Mouse (Mus musculus) erythroblast, adult 5-6 weeks (primary cell): Measurements from ENCODE around the gene Ube2l6. TPM values are rescaled to one million over a fixed set of nuclear protein-coding genes. Genes with fewer than 3 reads are reported as not detected.

Source experiments
- ATAC-seq: replicated peaks from 2 replicates; pipeline ENCODE4 v1.8.0; 2016; ENCODE audit warnings: moderate number of reproducible peaks, mild to moderate bottlenecking, moderate TSS enrichment, inconsistent platforms; ENCODE audit not compliant: poor library complexity, low FRiP score, severe bottlenecking
- total RNA-seq, 2 experiments: library from RNA; stranded (forward) in 1 of 2; stranded (reverse) in 1 of 2; fragments of 150-400 nt in 1 of 2; fragments of 200-764, 138-1000 nt in 1 of 2; gene quantifications; 2 replicates each; pipeline versions ENCODE4 v1.2.3 to v1.2.4; 2015 to 2017; ENCODE audit warnings: low replicate concordance in 2 of 2

Ube2l6 gene
- total RNA-seq, 2 experiments from 2014 or later = 843 to 1,000 TPM

GRCm38 (mm10) chr2:84831666-84832391 is 33.2 kb downstream of the Ube2l6 start:
- ATAC-seq = peak; percentile 59

- ATAC-seq = no peak
Observed at GRCm38 (mm10) chr2:84837107-84837506, 38.5 kb downstream of the Ube2l6 start.

GRCm38 (mm10) chr2:84837817-84838592 is 39.4 kb downstream of the Ube2l6 start:
- ATAC-seq = no peak

GRCm38 (mm10) chr2:84838593-84838949 is 39.9 kb downstream of the Ube2l6 start, which contains the start of gene Slc43a1:
Slc43a1 (plus strand) TSS chr2:84838850.
- ATAC-seq = no peak

DNA sequence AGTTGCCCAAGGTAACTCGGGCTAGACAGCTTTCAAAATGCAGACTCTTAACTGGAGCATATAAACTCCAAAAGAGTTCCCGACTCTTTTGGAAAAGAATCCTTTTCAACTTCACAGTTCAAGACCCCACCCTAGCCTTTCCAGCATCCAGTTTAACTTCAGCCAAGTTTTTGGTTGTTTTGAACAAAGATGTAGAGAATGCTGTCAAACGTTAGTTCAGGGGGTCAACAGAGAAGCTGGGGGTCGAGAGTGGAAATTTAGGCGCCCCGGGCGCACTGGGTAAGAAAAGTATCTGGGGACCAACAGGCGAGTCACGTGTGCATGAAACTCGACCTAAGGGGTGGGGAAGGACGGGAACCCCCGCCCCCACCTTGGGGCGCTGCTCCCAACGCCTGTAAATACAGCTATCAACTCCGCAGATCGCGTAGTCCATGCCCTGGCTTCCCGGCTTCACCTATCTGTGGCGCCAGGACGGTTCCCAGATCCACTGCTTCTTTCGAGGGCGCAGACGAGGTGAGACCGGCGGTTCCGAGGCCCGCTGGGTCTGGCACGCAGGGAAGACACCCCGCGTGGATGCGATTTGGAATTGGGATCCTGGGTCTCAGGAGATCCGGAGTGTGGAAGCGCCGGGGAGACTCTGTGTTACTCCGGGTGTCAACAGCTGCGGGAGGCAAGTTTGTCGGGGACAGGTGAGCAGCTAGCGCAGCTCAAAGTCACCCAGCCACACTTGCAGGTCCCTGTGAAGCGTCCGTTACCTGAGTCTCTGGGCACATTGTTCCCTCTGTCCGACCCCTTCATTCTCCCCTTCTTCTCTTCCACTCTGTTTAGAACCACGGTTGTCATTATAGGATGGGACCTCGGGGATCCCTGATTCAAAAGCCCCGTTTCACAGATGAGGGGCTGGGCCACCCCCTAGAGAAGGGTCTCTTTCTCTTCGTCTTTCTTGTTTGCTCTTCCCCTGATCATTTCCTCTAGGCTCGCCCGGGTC is 40.7 kb downstream of the Ube2l6 start:
- peak; percentile 62 for ATAC-seq

GRCm38 (mm10) chr2:84840016-84840747 is 41.6 kb downstream of the Ube2l6 start:
- ATAC-seq = peak; percentile 48

GRCm38 (mm10) chr2:84840748-84841563 is 42.3 kb downstream of the Ube2l6 start:
- peak; percentile 9 for ATAC-seq

GRCm38 (mm10) chr2:84841905-84842304 is 43.3 kb downstream of the Ube2l6 start:
- peak; percentile 74 for ATAC-seq

DNA sequence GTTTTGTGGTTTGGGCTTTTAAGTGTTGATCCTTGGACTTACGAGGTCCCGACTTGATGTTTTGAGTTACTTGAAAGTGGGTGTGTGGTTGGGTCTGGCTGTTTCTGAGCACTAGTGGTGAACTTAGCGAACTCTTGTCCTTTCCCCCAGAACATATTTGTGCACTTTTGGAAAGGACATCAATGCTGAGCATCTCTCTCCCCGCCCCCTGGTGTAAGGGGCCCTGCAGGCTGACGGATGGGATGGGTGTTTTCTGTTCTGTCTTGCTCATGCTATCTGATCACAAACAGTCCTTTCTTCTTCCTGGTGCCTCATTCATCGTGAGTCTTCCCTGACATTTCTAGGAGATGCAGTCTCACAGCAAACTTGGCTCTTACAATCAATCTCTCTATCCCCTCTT is 45.0 kb downstream of the Ube2l6 start:
- ATAC-seq = no peak

DNA sequence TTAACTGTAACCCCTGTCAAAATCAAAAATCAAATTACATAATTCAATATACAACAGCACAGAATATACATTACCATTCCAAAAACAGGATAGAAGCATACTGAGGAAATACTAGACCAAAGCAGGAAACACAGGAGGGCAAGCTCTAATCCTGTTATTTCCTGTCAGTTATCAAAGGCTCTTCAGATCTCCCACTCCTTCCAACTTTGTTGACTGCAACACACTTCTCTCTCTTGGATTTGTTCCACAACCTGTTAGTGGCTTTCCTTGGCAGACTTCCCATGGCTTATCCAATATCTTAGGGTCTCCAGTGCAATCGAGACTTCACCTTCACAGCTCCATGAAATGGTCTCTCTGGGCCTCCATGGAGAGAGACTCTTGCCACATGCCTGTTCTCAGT is 46.6 kb downstream of the Ube2l6 start:
- ATAC-seq = no peak

DNA sequence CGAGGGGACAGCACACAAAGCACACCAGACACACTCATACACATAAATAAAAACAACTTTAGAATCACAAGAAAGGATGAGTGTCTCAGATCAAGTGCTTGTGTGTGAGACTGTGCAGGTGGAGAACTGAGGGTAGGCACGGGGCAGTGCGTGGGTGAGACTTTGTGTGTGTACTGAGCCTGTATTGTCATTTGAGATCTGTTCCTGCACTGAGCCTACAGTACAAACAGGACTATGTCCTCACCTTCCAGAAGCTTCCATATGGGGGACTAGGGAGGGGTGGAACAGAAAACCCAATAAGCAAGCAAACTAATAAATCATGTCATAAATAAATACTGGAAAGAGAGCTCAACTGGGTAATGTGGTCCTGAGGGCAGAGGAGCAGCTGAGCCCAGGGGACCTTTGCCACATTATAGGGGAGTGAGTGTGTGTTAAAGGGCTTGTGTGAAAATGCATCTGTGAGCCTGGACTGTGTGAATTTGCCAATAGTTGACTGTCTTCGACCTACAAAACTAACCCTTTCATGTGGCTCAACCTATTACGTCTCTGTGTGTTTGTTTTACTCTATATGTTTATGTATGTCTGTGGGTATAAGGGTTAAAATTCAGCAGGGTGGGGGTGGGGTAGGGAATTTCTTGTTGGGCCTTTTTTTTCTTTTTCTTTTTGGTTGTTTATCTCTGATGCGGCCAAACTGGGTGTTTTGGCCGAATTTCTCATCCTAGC is 51.9 kb downstream of the Ube2l6 start:
- ATAC-seq = no peak

- ATAC-seq = no peak
Observed at GRCm38 (mm10) chr2:84851130-84852040, 52.8 kb downstream of the Ube2l6 start.

DNA sequence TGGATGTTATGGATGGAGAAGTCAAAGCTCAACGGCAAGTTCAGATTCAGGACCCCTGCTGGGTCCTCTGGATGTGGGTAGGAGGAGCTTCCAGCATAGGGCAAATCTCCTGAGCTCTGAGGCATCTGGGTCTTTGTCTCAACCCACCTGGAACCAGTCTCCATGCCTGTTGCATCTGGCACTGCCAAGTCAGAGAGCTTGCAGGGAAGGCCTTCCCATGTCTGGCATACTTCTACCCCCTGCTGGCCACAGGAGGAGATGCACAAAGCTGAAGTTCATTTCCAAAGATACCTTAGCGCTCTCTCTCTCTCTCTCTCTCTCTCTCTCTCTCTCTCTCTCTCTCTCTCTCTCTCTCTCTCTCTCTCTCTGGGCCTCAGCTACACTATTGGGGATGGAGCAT is 57.1 kb downstream of the Ube2l6 start:
- ATAC-seq = peak; percentile 68

DNA sequence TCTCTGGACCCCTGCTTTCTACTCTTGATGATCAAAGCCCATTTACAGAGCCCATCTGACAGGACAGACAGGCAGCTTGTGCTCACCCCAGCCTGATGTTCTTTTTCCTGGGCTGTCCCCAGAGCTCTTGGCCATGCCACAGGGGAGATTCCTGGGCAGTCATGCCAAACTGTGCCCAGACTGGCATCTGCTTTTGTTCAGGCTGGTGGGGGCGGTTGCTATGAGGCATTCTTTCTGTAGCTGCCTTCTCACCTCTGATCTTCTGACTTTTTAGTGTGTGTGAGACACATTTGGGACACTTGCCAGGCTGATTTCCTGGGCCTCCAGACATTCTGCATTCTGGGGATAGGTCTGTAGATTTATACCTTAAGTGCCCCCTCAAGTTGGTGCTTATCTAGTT is 59.9 kb downstream of the Ube2l6 start:
- no peak for ATAC-seq
